Mouse (Mus musculus) left cerebral cortex, postnatal 25 days (tissue): ENCODE data around the gene Kpna6. TPM values are rescaled to one million over a fixed set of nuclear protein-coding genes. Genes with fewer than 3 reads are reported as not detected.
"Not testable (repeated sequence)": the region's sequence is repeated elsewhere in the genome, so short reads cannot be mapped to it uniquely, and the experiment has no call there.

Experiments
- DNase-seq, 2 experiments: peaks; one replicate each; pipeline ENCODE4 v3.0.0; 2022; ENCODE audit warnings: low spot score in 2 of 2, mixed read lengths in 1 of 2
- intact Hi-C: fragments of 180-260 bp; cut with DNase I; formaldehyde crosslinking; loops from one replicate; pipeline ENCODE4 v1.15.1; 2025
- total RNA-seq, 2 experiments: library from RNA; stranded (reverse); gene quantifications; 2 replicates each; pipeline ENCODE4 v1.2.3; 2021

Kpna6 gene
- 100 to 1,000 TPM in 1 of 2 experiments, 10 to 100 TPM in 1; 86.5 to 106 TPM for total RNA-seq

- DNase-seq = peak; percentile 93
- intact Hi-C loops = loop anchor here (1.0 kb wide), 1 partner anchor 24 kb away; the partner anchor contains the start of gene Tmem39b
Observed at GRCm38 (mm10) chr4:129672083-129672877, at the start of gene Kpna6. Gene Kpna6 (minus strand): TSS chr4:129672767.

- intact Hi-C loops = no loop called here
- DNase-seq = peak; percentile 32 to 76
Observed at GRCm38 (mm10) chr4:129716310-129716709, 43.7 kb upstream of the Kpna6 start.

GRCm38 (mm10) chr4:129709486-129710129 is 37.0 kb upstream of the Kpna6 start:
- DNase-seq = no peak
- intact Hi-C loops = loop anchor here (10.0 kb wide), 1 partner anchor 375 kb away; no protein-coding TSS in a partner anchor

GRCm38 (mm10) chr4:129706750-129707149 is 34.2 kb upstream of the Kpna6 start:
- intact Hi-C loops = loop anchor here (10.0 kb wide), 1 partner anchor 378 kb away; no protein-coding TSS in a partner anchor
- DNase-seq = no peak

- DNase-seq = peak; percentile 83 to 94
- intact Hi-C loops = loop anchor here (2.0 to 10.0 kb wide), 3 partner anchors 38 to 382 kb away; no protein-coding TSS in a partner anchor
Observed at GRCm38 (mm10) chr4:129702454-129702853, 29.9 kb upstream of the Kpna6 start.

GRCm38 (mm10) chr4:129701503-129702377 is 29.2 kb upstream of the Kpna6 start:
- DNase-seq = peak; percentile 89 to 95
- intact Hi-C loops = loop anchor here (2.0 to 10.0 kb wide), 4 partner anchors 39 to 383 kb away; partner anchors contain the start of gene Spocd1

- not testable (repeated sequence) for DNase-seq
- intact Hi-C loops = loop anchor here (2.0 to 10.0 kb wide), 3 partner anchors 82 to 384 kb away; partner anchors contain the start of gene Spocd1
Observed at GRCm38 (mm10) chr4:129700661-129701060, 28.1 kb upstream of the Kpna6 start.

- no peak for DNase-seq
- intact Hi-C loops = loop anchor here (2.0 to 10.0 kb wide), 3 partner anchors 82 to 385 kb away; partner anchors contain the start of gene Spocd1
Observed at GRCm38 (mm10) chr4:129700216-129700615, 27.6 kb upstream of the Kpna6 start.

- intact Hi-C loops = no loop called here
- DNase-seq = no peak
Observed at GRCm38 (mm10) chr4:129697191-129697590, 24.6 kb upstream of the Kpna6 start.

- intact Hi-C loops = loop anchor here (1.0 kb wide), 1 partner anchor 24 kb away; the partner anchor contains the start of gene Kpna6
- peak; percentile 92 to 95 for DNase-seq
Observed at GRCm38 (mm10) chr4:129696158-129696985, 23.8 kb upstream of the Kpna6 start, which contains the start of gene Tmem39b. Gene Tmem39b (minus strand): TSS chr4:129696838.

GRCm38 (mm10) chr4:129695815-129696157 is 23.2 kb upstream of the Kpna6 start:
- intact Hi-C loops = loop anchor here (1.0 kb wide), 1 partner anchor 23 kb away; the partner anchor contains the start of gene Kpna6
- no peak for DNase-seq

GRCm38 (mm10) chr4:129684531-129684930 is 12.0 kb upstream of the Kpna6 start:
- intact Hi-C loops = no loop called here

GRCm38 (mm10) chr4:129683901-129684493 is 11.4 kb upstream of the Kpna6 start:
- intact Hi-C loops = no loop called here
- DNase-seq = no peak

More at GRCm38 (mm10) chr4:129684531-129684930, 12.0 kb upstream of the Kpna6 start:
- no peak for DNase-seq

GRCm38 (mm10) chr4:129681837-129682236 is 9.3 kb upstream of the Kpna6 start:
- intact Hi-C loops = no loop called here
- no peak for DNase-seq

GRCm38 (mm10) chr4:129672878-129673449 is 397 bp upstream of the Kpna6 start:
- intact Hi-C loops = loop anchor here (1.0 kb wide), 1 partner anchor 23 kb away; the partner anchor contains the start of gene Tmem39b
- DNase-seq = no peak

- DNase-seq = peak; percentile 37 to 53
- intact Hi-C loops = loop anchor here (1.0 kb wide), 1 partner anchor 25 kb away; the partner anchor contains the start of gene Tmem39b
Observed at GRCm38 (mm10) chr4:129671491-129672082, 980 bp downstream of the Kpna6 start.

GRCm38 (mm10) chr4:129662255-129662813 is 10.2 kb downstream of the Kpna6 start:
- no peak for DNase-seq
- intact Hi-C loops = no loop called here
